Mouse (Mus musculus) sigmoid colon, adult 10 weeks (tissue): ENCODE measurements around the gene Hdac4. TPM values are rescaled to one million over a fixed set of nuclear protein-coding genes. Genes with fewer than 3 reads are reported as not detected.

Source experiments
- polyA plus RNA-seq: library from polyadenylated mRNA; stranded (reverse); fragments of 350-450 nt; fragmentation: Illumina TruSeq; extraction: RNeasy Lipid Tissue Mini Kit (QIAGEN cat#74804); gene quantifications from one replicate; pipeline ENCODE4 v1.2.3, GENCODE M21; 2014; ENCODE audit warnings: low read depth, low replicate concordance

The Hdac4 gene
- 5.6 TPM for polyA plus RNA-seq

GRCm38 (mm10) chr1:92195360-92196149, at the start of gene Hdac4:
Hdac4 (minus strand) TSS chr1:92195699.

